Mouse (Mus musculus): ENCODE data around the gene Gm7137.
"Not testable (repeated sequence)": the region's sequence is repeated elsewhere in the genome, so short reads cannot be mapped to it uniquely, and the experiment has no call there.

The Gm7137 gene

DNA sequence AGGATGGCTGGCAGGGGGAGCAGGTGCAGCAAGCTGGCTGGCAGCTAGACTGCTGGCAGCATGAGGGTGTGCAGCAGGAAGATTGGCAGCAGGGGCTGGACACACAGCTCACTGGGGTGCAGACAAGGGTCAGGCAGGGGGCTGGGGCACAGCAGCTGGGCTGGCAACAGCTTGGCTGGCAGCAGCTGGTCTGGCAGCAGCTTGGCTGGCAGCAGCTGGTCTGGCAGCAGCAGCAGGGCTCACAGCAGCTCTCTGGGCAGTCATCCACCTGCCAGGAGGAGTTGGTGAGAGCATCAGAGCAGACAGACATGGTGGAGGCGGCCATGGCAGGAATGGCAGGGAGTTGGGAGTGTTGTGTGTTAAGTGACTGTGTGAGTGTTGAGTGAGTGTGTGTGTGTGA is at the start of gene Gm7137:
Gm7137 (minus strand) TSS at position 325 of the 400 bp plus-strand sequence.
- not testable (repeated sequence) for DNase-seq (ENCODE audit: low spot score in 2 of 2)

DNA sequence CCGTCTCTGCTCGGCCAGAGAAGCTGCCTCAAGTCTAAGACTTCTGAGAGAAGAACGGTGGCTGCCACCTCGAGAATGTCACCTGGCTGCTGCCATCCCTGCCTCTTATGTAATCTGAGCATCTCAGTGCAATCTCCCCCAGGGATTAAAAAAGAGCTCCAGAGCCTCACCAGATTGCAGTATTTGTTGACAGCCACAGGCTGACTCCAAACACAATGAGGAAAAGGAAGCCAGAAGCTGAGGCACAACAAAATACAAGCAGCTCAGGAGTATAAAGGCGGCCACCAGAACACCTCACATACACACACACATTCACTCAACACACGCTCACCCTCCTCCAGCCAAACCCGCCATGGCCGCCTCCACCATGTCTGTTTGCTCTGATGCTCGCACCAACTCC is 47.6 kb upstream of the Gm7137 start, which contains the start of gene Krtap10-10:
Krtap10-10 (plus strand) TSS at position 301 of the 400 bp plus-strand sequence.
- DNase-seq (ENCODE audit: low spot score in 2 of 2): no peak

GRCm38 (mm10) chr10:77826951-77827350 is 39.0 kb upstream of the Gm7137 start, which contains the start of gene Krtap10-4:
TSS of gene Krtap10-4 (minus strand) at chr10:77827095.
- DNase-seq (ENCODE audit: low spot score in 2 of 2): no peak

GRCm38 (mm10) chr10:77819203-77819602 is 31.2 kb upstream of the Gm7137 start:
- DNase-seq (ENCODE audit: low spot score in 2 of 2): no peak

DNA sequence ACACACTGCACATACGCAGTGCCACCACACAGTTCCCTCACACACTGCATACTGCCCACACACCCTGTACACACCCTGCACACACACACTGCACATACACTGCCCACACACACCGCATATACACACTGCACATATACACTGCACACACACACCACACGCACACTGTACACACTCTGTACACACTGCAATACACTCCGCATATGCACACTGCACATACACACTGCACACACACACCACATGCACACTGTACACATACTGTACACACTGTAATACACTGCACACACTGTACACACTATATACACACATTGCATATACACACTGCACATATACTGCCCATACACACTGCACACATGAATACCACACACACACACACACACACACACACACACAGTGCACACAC is 30.5 kb upstream of the Gm7137 start:
- DNase-seq (ENCODE audit: low spot score in 2 of 2): no peak

DNA sequence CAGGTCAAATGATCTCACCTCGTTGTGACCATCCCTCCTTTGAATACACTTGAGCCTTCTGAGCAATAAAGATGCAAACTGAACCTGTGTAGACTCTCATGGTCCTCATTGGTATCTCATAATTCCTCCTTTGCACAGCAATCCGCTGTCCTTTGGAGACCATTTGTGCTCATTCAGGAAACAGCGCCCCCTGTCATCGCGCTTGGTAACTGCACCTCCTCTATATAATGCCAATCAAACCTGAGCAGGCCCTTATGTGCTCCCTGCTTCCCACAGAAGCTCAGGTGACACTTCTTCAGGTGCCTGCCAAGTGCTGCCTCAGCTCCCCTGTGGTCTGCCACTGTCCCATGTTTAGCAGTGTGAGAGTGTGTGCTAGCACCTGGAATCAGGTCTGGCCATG is 27.5 kb upstream of the Gm7137 start:
- peak in 1 of 2 experiments; percentile 9 for DNase-seq (ENCODE audit: low spot score in 2 of 2)

- no peak for DNase-seq (ENCODE audit: low spot score in 2 of 2)
These were observed 26.4 kb upstream of the Gm7137 start, which contains the start of gene Gm2696 for GRCm38 (mm10) chr10:77814382-77814781. TSS of gene Gm2696 (plus strand) at chr10:77814682.

- no peak for DNase-seq (ENCODE audit: low spot score in 2 of 2)
These were observed 23.7 kb upstream of the Gm7137 start, which contains the start of gene Gm9507 for GRCm38 (mm10) chr10:77811743-77812142. TSS of gene Gm9507 (minus strand) at chr10:77811843.

GRCm38 (mm10) chr10:77804095-77804494 is 16.1 kb upstream of the Gm7137 start:
- DNase-seq (ENCODE audit: low spot score in 2 of 2): no peak

DNA sequence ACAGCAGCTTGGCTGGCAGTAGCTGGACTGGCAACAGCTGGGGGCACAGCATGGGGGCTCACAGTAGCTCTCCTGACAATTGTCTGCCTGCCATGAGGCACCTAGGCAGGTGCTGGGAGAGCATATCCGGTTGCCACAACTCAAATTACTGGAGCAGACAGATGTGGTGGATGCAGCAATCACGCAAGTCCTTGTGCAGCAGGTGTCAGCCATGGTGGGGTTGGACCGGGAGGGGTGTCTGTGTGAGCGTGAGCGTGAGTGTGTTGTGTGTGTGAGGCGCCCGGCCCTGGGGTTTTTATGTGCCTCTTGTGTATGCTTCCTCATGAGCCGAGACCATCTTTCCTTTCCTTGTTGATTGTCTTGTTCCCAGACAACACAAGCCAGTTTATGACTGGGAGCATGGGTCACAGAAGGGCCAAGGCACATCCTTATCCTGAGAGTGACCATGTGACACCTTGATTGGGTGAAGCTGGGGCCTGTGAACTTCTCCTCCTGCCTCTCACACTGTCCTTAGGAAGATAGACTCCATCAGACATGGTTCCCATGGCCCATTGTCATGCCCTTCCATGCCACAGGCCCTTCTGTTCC is 11.0 kb upstream of the Gm7137 start, which contains the start of gene Gm19668:
Gm19668 (minus strand) TSS at position 213 of the 588 bp plus-strand sequence.
- DNase-seq (ENCODE audit: low spot score in 2 of 2): no peak

DNA sequence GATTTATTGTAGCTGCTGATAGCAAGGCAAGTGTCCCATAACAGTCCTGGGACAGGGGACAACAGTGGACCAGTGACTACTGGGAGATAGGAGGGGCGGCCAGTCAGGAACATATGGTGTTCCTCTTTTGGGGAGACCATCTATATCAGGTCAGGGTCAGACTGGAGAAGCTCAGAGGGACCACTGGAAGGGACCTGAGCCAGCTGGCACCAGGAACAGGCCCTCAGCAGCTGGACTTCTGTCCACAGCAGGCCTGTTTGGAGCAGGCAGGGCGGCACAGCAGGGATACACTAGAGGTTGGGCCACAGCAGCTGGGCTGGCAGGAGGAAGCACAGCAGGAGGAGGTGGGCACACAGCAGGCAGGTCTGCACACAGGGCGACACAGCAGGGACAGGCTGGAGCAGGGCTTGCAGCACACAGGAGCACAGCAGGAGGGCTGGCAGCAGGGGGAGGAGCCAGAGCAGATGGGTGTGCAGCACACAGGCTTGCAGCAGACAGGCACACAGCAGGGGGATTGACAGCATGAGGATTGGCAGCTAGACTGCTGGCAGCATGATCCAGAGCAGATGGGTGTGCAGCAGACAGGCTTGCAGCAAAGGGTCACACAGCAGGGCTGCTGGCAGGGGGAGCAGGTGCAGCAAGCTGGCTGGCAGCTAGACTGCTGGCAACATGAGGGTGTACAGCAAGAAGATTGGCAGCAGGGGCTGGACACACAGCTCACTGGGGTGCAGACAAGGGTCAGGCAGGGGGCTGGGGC is 10.3 kb upstream of the Gm7137 start:
- DNase-seq (ENCODE audit: low spot score in 2 of 2): not testable (repeated sequence)

DNA sequence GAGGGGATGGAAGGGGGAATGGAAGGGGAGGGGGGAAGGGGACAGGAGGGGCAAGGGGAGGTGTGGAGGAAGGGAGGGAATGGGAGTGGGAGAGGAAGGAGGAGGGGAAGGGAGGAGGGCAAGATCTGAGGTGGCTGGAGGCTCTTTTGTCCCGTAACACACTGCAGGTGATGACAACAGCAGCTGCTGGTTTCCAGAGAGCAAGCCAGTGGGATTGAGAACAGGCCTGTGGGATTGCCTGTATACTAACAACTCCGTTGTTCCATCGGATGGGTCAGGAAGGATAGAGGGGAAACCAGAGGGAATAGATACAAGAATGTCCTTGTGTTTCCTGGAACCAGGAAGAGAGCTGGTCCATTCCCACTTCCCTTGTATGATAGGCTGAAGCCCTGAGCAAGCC is 9.7 kb upstream of the Gm7137 start:
- DNase-seq (ENCODE audit: low spot score in 2 of 2): no peak

GRCm38 (mm10) chr10:77794976-77795375 is 7.0 kb upstream of the Gm7137 start, which contains the start of gene Gm9639:
TSS of gene Gm9639 (minus strand) at chr10:77795076.
- DNase-seq (ENCODE audit: low spot score in 2 of 2): no peak

DNA sequence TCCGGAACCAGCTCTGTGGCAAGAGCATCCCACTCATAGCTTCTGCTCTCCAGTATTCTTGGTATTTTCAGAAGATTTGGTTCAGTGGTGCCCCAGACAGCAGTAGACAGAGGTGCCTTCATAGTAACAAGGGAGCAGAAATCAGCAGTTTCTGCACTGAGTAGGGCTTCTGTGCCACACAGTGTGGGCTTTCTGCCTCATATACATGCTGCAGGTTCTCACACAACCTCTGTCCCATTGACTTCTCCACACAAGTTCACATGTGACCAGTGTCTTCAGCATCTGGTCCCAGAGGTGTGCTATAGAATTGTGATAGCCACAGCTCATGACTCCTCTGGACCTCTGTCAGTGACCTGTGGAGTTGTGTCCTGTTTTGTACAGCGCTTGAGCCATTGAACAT is 621 bp upstream of the Gm7137 start:
- DNase-seq (ENCODE audit: low spot score in 2 of 2): no peak

- DNase-seq (ENCODE audit: low spot score in 2 of 2): not testable (repeated sequence)
These were observed 4.6 kb downstream of the Gm7137 start for GRCm38 (mm10) chr10:77783396-77783795.

DNA sequence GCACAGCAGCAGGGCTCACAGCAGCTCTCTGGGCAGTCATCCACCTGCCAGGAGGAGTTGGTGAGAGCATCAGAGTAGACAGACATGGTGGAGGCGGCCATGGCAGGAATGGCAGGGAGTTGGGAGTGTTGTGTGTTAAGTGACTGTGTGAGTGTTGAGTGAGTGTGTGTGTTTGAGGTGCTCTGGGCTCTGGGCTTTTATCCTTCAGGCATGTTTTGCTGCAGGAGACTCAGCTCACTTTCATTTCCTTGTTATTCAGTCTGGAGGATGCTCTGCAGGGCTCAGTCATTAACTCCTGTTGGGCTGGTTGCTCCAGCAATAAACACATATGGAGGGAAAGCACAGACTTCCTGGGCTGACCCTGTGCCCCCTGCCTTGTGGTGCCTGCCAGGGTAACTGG is 5.6 kb downstream of the Gm7137 start, which contains the start of gene Gm3250:
Gm3250 (minus strand) TSS at position 101 of the 400 bp plus-strand sequence.
- not testable (repeated sequence) for DNase-seq (ENCODE audit: low spot score in 2 of 2)

- DNase-seq (ENCODE audit: low spot score in 2 of 2): not testable (repeated sequence)
These were observed 11.2 kb downstream of the Gm7137 start, which contains the start of gene Gm7138 for GRCm38 (mm10) chr10:77776844-77777243. TSS of gene Gm7138 (minus strand) at chr10:77776944.

DNA sequence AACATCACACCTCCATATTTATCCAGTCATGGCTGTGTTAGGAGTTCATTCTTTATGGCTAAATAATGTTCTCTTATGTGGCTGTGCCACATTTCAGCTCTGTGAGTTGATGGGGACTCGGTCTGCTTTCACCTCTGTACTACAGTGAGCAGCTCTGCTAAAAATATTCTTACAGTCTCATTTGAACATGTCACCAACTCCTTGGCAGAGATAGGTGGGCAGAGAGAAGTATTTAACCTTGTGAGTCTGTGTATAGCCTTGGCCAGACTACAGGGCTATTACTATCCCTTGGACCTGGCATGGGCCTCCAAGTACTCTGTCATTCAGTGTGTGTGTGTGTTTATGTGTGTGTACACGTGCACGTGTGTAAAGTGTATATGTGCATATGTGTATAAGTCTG is 15.9 kb downstream of the Gm7137 start:
- not testable (repeated sequence) for DNase-seq (ENCODE audit: low spot score in 2 of 2)

GRCm38 (mm10) chr10:77771225-77771624 is 16.8 kb downstream of the Gm7137 start, which contains the start of gene Gm3238:
TSS of gene Gm3238 (minus strand) at chr10:77771325.
- not testable (repeated sequence) for DNase-seq (ENCODE audit: low spot score in 2 of 2)

GRCm38 (mm10) chr10:77769727-77770126 is 18.3 kb downstream of the Gm7137 start:
- no peak for DNase-seq (ENCODE audit: low spot score in 2 of 2)

GRCm38 (mm10) chr10:77759582-77759981 is 28.4 kb downstream of the Gm7137 start, which contains the start of gene Gm3233:
TSS of gene Gm3233 (minus strand) at chr10:77759682.
- not testable (repeated sequence) for DNase-seq (ENCODE audit: low spot score in 2 of 2)

DNA sequence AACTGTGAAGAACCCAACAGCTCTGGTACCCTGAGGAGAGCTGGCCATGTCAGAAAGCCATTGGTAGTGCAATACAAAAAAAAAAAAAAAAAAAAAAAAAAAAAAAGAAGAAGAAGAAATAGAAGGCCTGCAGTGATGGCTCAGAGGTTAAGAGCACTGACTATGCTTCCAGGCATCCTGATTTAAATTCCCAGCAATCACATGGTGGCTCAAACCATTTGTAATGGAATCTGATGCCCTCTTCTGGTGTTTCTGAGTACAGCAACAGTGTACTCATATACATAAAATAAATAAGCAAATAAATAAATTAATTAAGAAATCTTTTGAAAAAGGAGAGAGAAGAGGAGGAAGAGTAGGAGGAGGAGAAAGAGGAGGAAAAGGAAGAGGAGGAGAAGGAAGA is 34.6 kb downstream of the Gm7137 start:
- no peak for DNase-seq (ENCODE audit: low spot score in 2 of 2)
